Mouse (Mus musculus) forebrain, embryonic 13.5 days (tissue): ENCODE measurements around the gene Tuft1. TPM values are rescaled to one million over a fixed set of nuclear protein-coding genes. Genes with fewer than 3 reads are reported as not detected.
A peak's percentile ranks its signal among the peaks of the same experiment; 100 is the strongest.
"Not testable (repeated sequence)": the region's sequence is repeated elsewhere in the genome, so short reads cannot be mapped to it uniquely, and the experiment has no call there.

Source experiments
- ATAC-seq: fragments of 200-750 bp; cut with Nextera tagmentation; 2 replicates; pipeline ENCODE4 v1.8.0; 2017
- H3K27ac ChIP-seq: fragments of 300-500 bp; sonication (generic); 2 replicates; pipeline ENCODE4 v1.5.1; 2015; ENCODE audit warnings: inconsistent platforms, mild to moderate bottlenecking, moderate library complexity
- H3K27me3 ChIP-seq: fragments of 300-500 bp; sonication (generic); 2 replicates; pipeline ENCODE4 v1.6.1; 2015; ENCODE audit warnings: mild to moderate bottlenecking, inconsistent platforms
- H3K36me3 ChIP-seq: fragments of 300-500 bp; sonication (generic); 2 replicates; pipeline ENCODE4 v1.6.1; 2015; ENCODE audit warnings: mild to moderate bottlenecking, inconsistent platforms; ENCODE audit not compliant: poor library complexity, severe bottlenecking
- H3K4me1 ChIP-seq: fragments of 300-500 bp; sonication (generic); 2 replicates; pipeline ENCODE4 v1.6.1; 2015; ENCODE audit warnings: inconsistent platforms
- H3K4me2 ChIP-seq: fragments of 300-500 bp; sonication (generic); 2 replicates; pipeline ENCODE4 v1.6.1; 2015; ENCODE audit warnings: inconsistent platforms, mild to moderate bottlenecking, moderate library complexity
- H3K4me3 ChIP-seq: fragments of 300-500 bp; sonication (generic); 2 replicates; pipeline ENCODE4 v1.5.1; 2015; ENCODE audit warnings: mild to moderate bottlenecking, inconsistent platforms
- H3K9ac ChIP-seq: fragments of 300-500 bp; sonication (generic); 2 replicates; pipeline ENCODE4 v1.6.1; 2015; ENCODE audit warnings: mild to moderate bottlenecking, inconsistent platforms
- H3K9me3 ChIP-seq: fragments of 300-500 bp; sonication (generic); replicated peaks from 2 replicates; pipeline ENCODE4 v1.6.1; 2016; ENCODE audit warnings: inconsistent platforms
- WGBS: fragments of 180-500 bp; shearing (Covaris S2); methylation state at CpG from one replicate; pipeline ENCODE4 v1.1.7; 2015; 5-methylcytosine and 5-hydroxymethylcytosine counted together
- polyA plus RNA-seq: library from polyadenylated mRNA; unstranded; fragments of >200 nt; fragmentation: Nextera tagmentation; extraction: Ambion mirVana; gene quantifications from 2 replicates; pipeline ENCODE4 v1.2.1, GENCODE M21; 2015

Tuft1 gene
- polyA plus RNA-seq, 1 experiment from 2014 or later = 2.2 TPM

DNA sequence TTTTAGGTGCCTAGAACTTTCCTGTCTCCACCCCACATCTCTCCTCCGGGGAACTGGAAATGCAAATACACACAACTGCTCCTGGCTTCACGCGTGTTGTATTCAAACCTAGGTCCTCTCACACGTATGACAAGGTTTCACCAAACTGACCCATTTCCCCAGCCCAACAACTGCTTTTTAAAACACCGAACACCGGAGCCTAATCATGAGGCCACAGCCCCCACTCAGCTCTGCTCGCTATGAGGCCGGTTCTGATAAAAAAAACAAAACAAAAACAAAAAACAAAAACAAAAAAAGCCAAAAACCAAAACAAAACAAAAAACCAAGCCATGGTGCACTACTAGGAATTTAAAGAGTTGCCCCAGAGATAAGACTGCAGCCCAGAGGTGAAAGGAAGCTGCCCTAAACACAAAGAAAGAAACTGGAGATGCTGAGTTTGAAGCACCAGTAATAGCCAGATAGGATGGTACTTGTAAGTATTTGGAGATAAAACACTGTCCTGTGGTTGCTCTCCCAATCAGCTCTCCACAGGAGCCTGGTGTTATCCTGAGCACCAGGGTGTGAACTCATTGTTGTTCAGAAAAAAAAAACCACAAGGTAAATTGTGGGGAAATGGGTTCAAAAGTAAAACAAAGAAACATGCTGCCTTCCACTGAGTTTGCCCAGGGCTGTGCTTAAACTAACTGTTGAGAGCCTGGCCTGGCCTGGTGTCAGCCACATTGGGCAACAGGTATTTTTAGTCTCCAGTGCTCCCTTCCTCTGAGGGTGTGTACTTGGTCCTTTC is 27.5 kb upstream of the Tuft1 start:
- not testable (repeated sequence) for H3K36me3 ChIP-seq, ATAC-seq, H3K27ac ChIP-seq, H3K4me1 ChIP-seq, H3K9ac ChIP-seq, H3K9me3 ChIP-seq, H3K27me3 ChIP-seq, H3K4me2 ChIP-seq, H3K4me3 ChIP-seq
- 87% methylated on average over 8 of the region's 8 CpGs for WGBS

DNA sequence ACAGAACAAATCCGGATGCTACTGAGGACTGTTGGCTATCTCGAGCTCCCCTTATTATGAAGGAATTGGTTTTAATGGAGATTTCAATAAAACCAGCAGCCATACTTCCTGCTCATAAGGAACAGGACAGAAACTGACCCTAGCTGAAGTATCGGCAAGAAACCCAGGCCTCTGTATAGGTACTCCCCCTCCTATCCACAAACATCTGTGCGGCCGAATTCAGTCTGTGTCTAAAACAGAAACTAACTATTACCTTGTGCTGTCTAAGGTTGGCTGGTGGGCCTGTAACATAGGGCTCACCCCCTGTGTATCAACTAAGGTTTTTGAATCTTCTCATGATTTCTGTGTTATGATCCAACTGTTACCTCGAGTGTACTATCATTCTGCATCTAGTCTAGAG is 25.0 kb upstream of the Tuft1 start:
- Histone ChIP-seq H3K27ac (no peak overlapping the region), H3K4me2 (no peak overlapping the region), H3K4me1 (no peaks in the 10 kb centered on the region), H3K36me3 (no peaks in the 10 kb centered on the region), H3K27me3 (no peaks in the 10 kb centered on the region), H3K9me3 (no peaks in the 10 kb centered on the region), H3K9ac (no peak overlapping the region), H3K4me3 (no peak overlapping the region)
- no peak for ATAC-seq
- 83% methylated on average over 6 of the region's 6 CpGs for WGBS

DNA sequence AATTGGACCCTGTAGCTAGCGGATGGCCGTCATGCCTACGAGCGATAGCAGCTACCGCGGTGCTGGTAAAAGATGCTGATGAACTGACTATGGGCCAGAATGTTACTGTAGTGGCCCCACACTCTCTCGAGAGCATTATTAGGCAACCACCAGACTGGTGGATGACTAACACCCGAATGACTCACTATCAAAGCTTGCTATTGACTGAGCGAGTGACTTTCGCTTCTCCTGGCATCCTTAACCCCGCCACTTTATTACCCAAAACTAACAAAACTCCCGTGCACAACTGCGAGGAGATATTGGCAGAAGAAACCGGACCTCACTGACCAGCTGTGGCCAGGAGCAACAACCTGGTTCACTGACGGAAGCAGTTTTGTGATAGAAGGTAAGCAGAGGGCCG is 22.1 kb upstream of the Tuft1 start:
- Histone ChIP-seq H3K9me3 (no peaks in the 10 kb centered on the region), H3K4me2 (no peak overlapping the region), H3K36me3 (no peaks in the 10 kb centered on the region), H3K4me1 (no peaks in the 10 kb centered on the region), H3K4me3 (no peak overlapping the region), H3K27me3 (no peaks in the 10 kb centered on the region), H3K27ac (no peak overlapping the region), H3K9ac (no peak overlapping the region)
- no peak for ATAC-seq
- WGBS = 92% methylated on average over 16 of the region's 16 CpGs

- H3K4me2 ChIP-seq, H3K27ac ChIP-seq, H3K9me3 ChIP-seq, H3K4me1 ChIP-seq, H3K9ac ChIP-seq, H3K36me3 ChIP-seq, H3K4me3 ChIP-seq, H3K27me3 ChIP-seq, ATAC-seq: not testable (repeated sequence)
- 94% methylated on average over 12 of the region's 12 CpGs for WGBS
Observed at GRCm38 (mm10) chr3:94680032-94680431, 21.4 kb upstream of the Tuft1 start.

DNA sequence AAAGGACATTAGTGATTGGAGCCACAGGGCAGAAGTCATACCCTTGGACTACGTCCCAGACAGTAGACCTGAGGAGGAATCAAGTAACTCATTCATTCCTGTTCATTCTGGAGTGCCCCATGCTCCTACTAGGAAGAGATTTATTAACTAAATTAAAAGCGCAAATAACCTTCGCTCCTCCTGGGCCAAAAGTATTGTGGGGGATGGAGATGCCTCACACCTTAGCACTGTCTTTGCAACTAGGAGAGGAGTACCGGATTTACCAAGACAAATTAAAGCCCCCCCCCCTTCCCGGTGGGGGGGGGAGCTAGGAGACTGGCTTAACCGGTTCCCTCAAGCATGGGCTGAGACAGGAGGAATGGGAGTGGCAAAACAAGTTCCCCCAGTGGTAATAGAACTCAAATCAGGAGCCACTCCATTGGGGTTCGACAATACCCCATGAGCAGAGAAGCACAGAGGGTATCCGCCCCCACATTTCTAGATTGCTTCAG is 20.7 kb upstream of the Tuft1 start:
- 78% methylated on average over 8 of the region's 8 CpGs for WGBS
- no peaks in the 10 kb centered on the region for H3K27me3 ChIP-seq
- no peak overlapping the region for H3K9ac ChIP-seq
- no peaks in the 10 kb centered on the region for H3K4me1 ChIP-seq
- no peak overlapping the region for H3K4me2 ChIP-seq
- H3K9me3 ChIP-seq = no peaks in the 10 kb centered on the region
- no peak overlapping the region for H3K27ac ChIP-seq
- no peaks in the 10 kb centered on the region for H3K36me3 ChIP-seq
- ATAC-seq = no peak
- H3K4me3 ChIP-seq = no peak overlapping the region

DNA sequence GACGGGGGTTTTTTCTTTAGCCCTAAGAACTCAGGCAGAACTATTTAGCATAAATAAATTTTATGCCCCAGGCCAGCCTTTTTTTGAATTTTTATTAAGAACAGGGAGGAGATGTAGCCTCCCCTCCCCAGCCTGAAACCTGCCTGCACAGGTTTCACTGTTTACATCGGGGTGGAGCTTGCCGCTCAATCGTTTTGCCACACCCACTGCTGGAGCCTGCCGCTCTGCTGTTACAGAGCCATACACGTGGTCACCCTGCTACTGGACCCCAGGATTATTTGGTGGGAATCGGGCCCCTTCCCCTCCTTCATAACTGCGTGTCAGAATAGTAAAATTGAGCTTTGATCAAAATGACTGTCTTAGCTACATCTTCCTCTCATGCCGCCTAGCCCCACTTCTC is 16.4 kb upstream of the Tuft1 start:
- not testable (repeated sequence) for H3K36me3 ChIP-seq, H3K4me2 ChIP-seq, H3K4me1 ChIP-seq, ATAC-seq, H3K27me3 ChIP-seq, H3K9ac ChIP-seq, H3K27ac ChIP-seq, H3K9me3 ChIP-seq, H3K4me3 ChIP-seq
- WGBS = 89% methylated on average over 9 of the region's 9 CpGs

- not testable (repeated sequence) for H3K4me2 ChIP-seq, H3K9me3 ChIP-seq, H3K9ac ChIP-seq, H3K27ac ChIP-seq, H3K27me3 ChIP-seq, H3K4me1 ChIP-seq, H3K36me3 ChIP-seq, H3K4me3 ChIP-seq, ATAC-seq
- WGBS = 36% methylated on average over 7 of the region's 7 CpGs
Observed at GRCm38 (mm10) chr3:94665896-94666295, 7.2 kb upstream of the Tuft1 start.

GRCm38 (mm10) chr3:94665060-94665802 is 6.6 kb upstream of the Tuft1 start:
- H3K9ac ChIP-seq, H3K36me3 ChIP-seq, H3K9me3 ChIP-seq, ATAC-seq, H3K4me3 ChIP-seq, H3K27ac ChIP-seq, H3K4me1 ChIP-seq, H3K27me3 ChIP-seq, H3K4me2 ChIP-seq: not testable (repeated sequence)
- WGBS = 69% methylated on average over 4 of the region's 5 CpGs

- not testable (repeated sequence) for H3K4me3 ChIP-seq, ATAC-seq, H3K36me3 ChIP-seq, H3K9me3 ChIP-seq, H3K9ac ChIP-seq, H3K27ac ChIP-seq, H3K27me3 ChIP-seq, H3K4me1 ChIP-seq, H3K4me2 ChIP-seq
- 92% methylated on average over 2 of the region's 2 CpGs for WGBS
Observed at GRCm38 (mm10) chr3:94660841-94661240, 2.2 kb upstream of the Tuft1 start.

GRCm38 (mm10) chr3:94659142-94659748 is 573 bp upstream of the Tuft1 start:
- peak; percentile 55 for ATAC-seq
- not testable (repeated sequence) for H3K36me3 ChIP-seq, H3K9me3 ChIP-seq, H3K27ac ChIP-seq, H3K27me3 ChIP-seq, H3K4me1 ChIP-seq, H3K9ac ChIP-seq
- 25% methylated on average over 8 of the region's 10 CpGs for WGBS
- Histone ChIP-seq H3K4me3 (peak overlapping the region; percentile 14; the same call in 1 of the 2 replicates), H3K4me2 (peak overlapping the region; percentile 30)

DNA sequence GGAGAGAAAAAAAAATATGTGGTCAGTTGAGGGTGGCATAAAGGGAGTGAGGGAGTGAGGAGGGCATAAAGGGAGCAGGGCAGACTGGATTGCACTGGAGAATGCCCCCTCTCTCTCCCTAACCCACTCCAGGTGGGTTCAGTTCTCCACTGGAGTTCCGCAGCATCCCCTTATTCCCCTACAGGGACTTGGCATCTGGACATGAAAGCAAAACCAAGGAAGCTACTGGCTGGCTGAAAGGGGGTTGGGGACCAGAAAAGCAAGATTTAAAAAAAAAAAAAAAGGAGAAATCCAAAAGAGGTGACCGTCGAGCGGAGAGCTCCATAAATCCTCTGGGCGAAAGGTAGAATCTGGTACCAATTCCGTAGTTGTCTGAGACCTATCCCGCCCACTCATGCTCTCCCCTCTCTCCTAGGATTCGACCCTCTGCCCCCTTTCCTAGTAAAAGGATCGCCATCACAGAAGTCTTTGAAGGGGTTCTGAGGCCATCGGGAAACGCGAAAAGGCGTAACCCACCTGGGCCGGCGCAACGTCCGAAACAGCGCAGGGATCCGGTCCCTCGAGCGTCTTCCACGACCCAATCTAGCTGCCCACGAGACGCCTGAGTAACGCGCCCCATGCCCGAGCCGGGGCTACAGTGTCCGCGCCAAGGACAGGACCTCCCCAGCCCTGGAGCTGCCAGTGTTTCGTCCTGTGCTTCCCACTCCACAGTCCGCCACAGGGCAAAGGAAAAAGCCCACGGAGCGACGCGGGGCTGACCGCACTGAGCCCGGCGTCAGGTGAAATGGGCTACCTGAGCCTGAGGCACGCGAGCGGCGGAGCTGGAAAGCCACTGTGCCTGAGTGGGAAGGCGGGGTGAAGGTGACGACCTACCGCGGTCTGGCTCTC is 576 bp downstream of the Tuft1 start:
- Histone ChIP-seq H3K4me2 (peak overlapping the region; percentile 62), H3K4me3 (peak overlapping the region; percentile 37)
- 2% methylated on average over 26 of the region's 47 CpGs for WGBS
- not testable (repeated sequence) for H3K9me3 ChIP-seq, H3K36me3 ChIP-seq, H3K27ac ChIP-seq, H3K9ac ChIP-seq, H3K27me3 ChIP-seq, H3K4me1 ChIP-seq
- peak; percentile 11; the same call in 1 of the 2 replicates for ATAC-seq
